Mouse (Mus musculus) large intestine, adult 2 months (tissue): Measurements from ENCODE around the gene Gprc5d. TPM values are rescaled to one million over a fixed set of nuclear protein-coding genes. Genes with fewer than 3 reads are reported as not detected.
A peak's percentile ranks its signal among the peaks of the same experiment; 100 is the strongest.

Experiments used
- DNase-seq: peaks from one replicate; pipeline ENCODE4 v3.0.0-alpha.2; 2012; ENCODE audit warnings: low read depth, low spot score
- WGBS: fragments of 180-500 bp; shearing (Covaris S2); methylation state at CpG from one replicate; pipeline ENCODE4 v1.1.7; 2018; 5-methylcytosine and 5-hydroxymethylcytosine counted together
- polyA plus RNA-seq: library from polyadenylated mRNA; depleted of rRNA; stranded (reverse); fragments of >200 nt; gene quantifications from 2 replicates; pipeline ENCODE4 v1.2.3, GENCODE M21; 2012; rRNA removed

The Gprc5d gene
- polyA plus RNA-seq, 1 experiment = 0.06 TPM

DNA sequence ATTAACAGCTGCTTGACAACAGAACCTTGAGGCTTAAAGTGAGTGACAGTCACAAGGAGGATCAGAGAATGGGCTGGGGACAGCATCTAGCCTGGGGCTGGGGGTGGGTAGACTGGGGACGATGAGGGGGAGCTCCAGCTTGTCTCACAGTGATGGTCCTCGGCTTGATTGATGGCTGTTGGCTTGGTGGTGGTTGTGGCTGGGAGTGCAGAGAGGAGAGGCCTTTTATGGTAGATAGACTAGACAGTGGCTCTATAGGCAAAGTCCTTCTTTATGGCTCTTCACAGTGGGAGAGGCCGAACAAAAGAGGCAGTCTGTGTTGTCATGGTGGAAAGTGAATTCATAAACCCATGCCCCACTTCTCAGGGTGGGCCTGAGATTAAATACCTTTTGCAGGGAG is 41.9 kb downstream of the Gprc5d start:
- DNase-seq = no peak
- 28% methylated on average over 3 of the region's 3 CpGs for WGBS

DNA sequence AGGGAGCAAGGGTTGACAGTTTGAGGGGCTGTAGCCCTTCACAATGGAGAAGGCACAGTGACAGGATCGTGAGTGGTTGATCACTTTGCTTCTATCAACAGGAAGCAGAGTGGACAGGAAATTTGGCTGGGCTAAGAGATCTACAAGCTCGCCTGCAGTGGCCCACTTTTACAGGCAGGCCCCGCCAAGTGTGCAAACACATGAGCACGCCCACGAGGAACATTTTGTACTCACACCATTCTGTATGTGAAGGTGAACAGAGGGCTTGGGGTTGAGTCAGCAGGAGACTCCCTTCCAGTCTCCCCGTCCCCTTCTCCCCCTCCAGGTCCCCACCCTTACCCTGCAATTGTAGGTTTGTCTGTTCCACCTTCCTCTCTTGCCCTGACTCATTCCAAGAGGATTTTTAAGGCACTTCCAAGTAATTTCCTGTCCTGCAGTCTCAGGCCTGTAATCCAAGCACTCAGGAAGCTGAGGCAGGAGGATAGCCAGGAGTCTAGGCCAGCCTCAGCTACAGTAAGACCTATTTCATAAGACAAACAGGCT is 43.6 kb downstream of the Gprc5d start:
- WGBS = 23% methylated on average over 6 of the region's 6 CpGs
- DNase-seq = no peak

DNA sequence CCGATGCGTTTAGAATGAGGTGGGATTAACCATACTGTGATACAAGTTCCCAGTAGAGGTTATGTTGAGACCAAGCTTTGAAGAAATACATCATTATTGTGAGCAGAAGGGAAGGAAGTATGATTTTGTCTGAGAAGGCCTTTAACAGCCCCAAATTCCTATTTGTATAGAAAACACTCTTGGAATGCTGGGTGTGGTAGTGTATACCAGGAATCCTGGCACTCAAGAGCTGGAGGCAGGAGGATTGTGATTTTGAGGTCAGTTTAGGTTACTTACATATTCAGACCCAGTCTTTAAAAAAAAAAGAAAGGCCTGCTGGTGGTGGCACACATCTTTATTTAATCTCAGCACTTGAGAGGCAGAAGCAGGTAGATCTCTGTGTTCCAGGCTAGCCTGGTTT is 47.7 kb downstream of the Gprc5d start:
- DNase-seq = no peak
- 83% methylated on average over 2 of the region's 2 CpGs for WGBS

DNA sequence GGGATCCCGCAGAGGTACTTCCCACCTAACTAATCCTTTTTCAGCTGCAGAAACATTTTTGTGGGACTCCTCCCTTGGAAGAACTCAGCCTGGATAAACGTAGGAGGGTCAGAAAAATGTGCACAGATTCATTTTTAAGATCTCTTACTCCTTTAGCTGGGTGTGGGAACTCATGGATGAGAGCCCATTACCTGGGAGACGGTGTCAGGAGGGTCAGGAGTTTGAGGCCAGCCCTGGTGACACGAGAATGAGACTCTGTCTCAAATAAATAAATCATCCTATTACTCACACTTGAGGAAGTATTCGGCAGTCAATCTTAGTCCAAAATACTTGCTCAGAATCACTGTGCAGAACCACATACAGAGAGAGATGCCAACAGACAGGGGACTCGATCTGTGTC is 48.2 kb downstream of the Gprc5d start:
- DNase-seq = no peak
- 62% methylated on average over 6 of the region's 6 CpGs for WGBS

DNA sequence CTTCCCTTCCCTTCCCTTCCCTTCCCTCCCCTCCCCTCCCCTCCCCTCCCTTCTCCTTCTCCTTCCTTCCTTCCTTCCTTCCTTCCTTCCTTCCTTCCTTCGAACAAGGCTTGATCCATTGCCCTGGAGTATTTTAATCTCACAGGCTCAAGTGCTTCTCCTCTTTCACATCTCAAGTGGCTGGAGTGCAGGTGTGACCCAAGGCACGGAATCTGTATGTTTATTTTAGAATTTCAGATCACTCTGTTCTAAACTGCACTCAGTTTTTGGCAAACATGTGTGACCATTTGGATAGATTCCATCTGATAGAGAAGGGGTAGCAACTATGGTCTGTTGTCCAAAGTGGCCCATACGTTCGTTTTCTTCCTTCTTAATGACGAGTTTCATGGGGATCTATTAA is 49.9 kb downstream of the Gprc5d start:
- 86% methylated on average over 5 of the region's 5 CpGs for WGBS
- DNase-seq = no peak

DNA sequence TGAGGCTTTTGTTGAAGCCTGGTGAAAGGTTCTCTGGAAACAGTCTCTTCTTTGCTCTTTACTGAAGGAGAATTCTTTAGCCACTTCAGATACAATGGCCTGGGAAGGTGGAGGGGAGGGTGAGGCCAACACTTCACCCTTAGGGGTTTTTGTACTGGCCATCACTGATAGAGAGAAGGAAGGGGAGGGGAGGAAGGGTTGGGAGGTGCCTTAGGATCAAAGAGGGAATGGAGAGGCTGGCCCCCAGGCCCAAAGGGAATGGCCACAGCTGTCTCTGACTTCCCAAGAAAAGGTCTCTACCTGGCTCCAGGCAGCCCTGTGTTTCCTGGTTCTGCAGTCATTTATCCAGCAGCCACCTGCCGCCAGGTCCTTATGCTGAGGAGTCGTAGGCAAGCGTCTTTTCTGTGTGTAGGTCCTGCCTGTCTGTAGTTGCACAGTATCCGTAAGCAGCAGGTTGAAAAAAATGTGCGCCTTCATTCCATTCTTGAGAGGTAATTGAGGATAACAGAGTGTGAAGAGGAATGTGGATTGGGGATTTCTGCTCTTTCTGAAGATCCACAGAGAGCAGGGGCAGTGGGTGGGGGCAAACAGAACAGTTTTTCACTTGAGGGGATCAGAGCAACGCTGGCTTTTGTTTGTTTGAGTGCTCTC is 51.2 kb downstream of the Gprc5d start:
- no peak for DNase-seq
- 53% methylated on average over 6 of the region's 6 CpGs for WGBS

DNA sequence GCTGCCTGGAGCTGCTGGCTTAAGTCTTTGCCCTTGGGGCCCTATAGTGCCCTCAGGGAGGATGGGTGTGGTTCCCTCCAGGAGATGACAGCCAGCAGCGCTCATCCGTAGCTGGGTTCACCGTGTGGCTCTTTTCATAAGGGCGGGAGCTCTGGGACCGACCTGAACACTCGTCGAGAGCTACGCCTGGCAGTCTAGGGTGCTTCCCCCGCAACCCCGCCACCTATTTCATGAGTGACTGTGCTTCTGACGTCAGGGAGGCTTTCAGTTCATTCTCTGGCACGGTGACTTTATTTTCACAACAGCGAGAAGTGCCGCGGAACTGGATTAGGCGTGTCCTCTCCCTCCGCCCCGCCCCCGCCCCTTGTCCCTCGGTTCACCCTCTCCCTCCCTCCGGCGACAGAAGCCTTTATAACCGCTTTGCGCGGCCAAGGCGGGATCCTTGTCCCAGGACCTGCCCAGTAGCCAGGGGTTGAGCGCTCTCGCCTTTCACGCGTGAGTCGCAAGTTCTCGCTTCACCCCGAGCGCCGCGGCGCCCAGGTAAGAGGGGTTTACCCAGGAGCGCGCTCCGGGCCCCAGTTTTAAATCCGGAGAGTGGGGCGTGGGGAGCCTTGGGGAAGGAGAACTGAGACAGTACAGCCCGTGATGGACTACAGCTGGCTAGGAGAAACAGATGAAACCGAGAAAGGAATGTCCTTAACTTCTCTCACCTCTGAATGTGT is 52.7 kb downstream of the Gprc5d start, which contains the start of gene Gprc5a:
TSS of gene Gprc5a (plus strand) at position 416 of the 722 bp plus-strand sequence.
- peak; percentile 83 for DNase-seq
- under 1% methylated on average over 44 of the region's 44 CpGs for WGBS

DNA sequence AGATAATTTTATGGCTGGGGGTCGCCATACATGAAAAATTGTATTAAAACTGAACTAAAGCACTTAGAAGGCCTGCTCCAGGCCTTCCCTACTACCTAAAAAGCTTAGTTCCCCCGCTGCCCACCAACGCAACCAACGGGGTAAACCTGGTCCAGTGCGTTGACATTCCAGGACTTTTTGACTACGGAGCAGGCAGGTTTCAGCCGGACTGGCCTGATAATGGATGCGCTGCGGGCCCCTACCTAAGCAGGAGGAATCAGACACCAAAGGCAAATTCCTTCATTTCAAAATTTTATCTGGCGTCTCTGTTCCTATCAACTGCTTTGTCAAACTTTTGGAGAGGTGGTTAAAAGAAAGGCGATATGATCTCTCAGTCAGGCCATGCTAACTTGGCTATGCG is 53.5 kb downstream of the Gprc5d start:
- no peak for DNase-seq
- 93% methylated on average over 12 of the region's 12 CpGs for WGBS

DNA sequence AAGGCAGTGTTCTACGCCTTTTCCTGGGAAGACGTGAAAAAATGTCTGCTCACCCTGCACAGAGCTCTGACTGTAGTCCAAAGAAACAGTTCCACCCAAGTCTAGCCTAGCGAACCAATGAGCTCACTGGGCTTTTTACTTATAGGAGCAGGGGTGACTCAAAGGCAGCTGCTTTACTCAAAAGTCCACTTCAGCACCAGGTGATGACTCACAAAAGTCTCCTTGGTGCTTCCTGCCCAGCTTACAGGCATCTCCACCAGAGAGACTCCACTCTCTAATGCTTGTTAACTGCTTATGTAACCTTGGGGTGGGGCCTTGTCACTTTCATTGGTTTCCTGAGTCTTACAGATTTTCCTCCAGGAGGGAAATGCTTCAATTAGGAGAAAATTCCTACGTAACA is 57.4 kb downstream of the Gprc5d start:
- 72% methylated on average over 4 of the region's 4 CpGs for WGBS

More for the DNA sequence above, 57.4 kb downstream of the Gprc5d start:
- no peak for DNase-seq

Other genes with a start within 250 kb of the Gprc5d start
- gene Gpr19, start 219.7 kb downstream of the Gprc5d start, polyA plus RNA-seq = 5.9 and 6.1 TPM in 2 replicates
- 10.5 and 15.7 TPM in 2 replicates for gene Cdkn1b, start 197.9 kb downstream of the Gprc5d start, polyA plus RNA-seq
- 0.62 and 1.0 TPM in 2 replicates for gene Apold1, start 136.6 kb downstream of the Gprc5d start, polyA plus RNA-seq
- gene Ddx47, start 106.7 kb downstream of the Gprc5d start, polyA plus RNA-seq = 33.0 and 38.7 TPM in 2 replicates
- gene Gprc5a, start 52.6 kb downstream of the Gprc5d start, polyA plus RNA-seq = 7.5 and 37.9 TPM in 2 replicates
- gene Fam234b, start 79.7 kb upstream of the Gprc5d start, polyA plus RNA-seq = 21.0 and 29.0 TPM in 2 replicates
- gene Hebp1, start 79.7 kb upstream of the Gprc5d start, polyA plus RNA-seq = 9.8 and 10.9 TPM in 2 replicates
- gene Gsg1, start 136.1 kb upstream of the Gprc5d start, polyA plus RNA-seq = 1.1 and 1.5 TPM in 2 replicates
- not detected in 2 replicates for gene Pbp2, start 192.1 kb upstream of the Gprc5d start, polyA plus RNA-seq
- 138 and 265 TPM in 2 replicates for gene Emp1, start 244.3 kb upstream of the Gprc5d start, polyA plus RNA-seq